Mouse (Mus musculus): ENCODE measurements around the gene Pgk1. TPM values are rescaled to one million over a fixed set of nuclear protein-coding genes. Genes with fewer than 3 reads are reported as not detected.

The Pgk1 gene
- 100 to 1,000 TPM; 135 to 143 TPM for total RNA-seq (2023)

DNA sequence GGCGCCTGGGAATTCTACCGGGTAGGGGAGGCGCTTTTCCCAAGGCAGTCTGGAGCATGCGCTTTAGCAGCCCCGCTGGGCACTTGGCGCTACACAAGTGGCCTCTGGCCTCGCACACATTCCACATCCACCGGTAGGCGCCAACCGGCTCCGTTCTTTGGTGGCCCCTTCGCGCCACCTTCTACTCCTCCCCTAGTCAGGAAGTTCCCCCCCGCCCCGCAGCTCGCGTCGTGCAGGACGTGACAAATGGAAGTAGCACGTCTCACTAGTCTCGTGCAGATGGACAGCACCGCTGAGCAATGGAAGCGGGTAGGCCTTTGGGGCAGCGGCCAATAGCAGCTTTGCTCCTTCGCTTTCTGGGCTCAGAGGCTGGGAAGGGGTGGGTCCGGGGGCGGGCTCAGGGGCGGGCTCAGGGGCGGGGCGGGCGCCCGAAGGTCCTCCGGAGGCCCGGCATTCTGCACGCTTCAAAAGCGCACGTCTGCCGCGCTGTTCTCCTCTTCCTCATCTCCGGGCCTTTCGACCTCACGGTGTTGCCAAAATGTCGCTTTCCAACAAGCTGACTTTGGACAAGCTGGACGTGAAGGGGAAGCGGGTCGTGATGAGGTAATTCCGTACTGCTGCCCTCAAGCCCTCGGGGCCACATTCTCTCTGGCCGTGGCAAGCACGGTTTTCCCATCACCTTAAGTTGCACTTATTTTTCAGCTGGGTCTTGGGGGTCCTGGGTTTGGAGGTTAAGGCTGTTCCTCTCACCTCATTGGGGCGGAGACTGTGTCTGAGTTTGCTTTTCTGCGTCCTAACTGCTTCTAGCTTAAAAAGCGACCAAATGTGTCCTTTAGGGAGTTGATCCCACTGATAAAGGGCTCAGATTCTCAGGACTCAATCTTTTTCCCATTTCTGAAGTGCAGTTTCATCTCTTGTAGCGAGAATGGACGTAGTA is at the start of gene Pgk1:
TSS of gene Pgk1 (plus strand) at position 388 of the 937 bp plus-strand sequence.

DNA sequence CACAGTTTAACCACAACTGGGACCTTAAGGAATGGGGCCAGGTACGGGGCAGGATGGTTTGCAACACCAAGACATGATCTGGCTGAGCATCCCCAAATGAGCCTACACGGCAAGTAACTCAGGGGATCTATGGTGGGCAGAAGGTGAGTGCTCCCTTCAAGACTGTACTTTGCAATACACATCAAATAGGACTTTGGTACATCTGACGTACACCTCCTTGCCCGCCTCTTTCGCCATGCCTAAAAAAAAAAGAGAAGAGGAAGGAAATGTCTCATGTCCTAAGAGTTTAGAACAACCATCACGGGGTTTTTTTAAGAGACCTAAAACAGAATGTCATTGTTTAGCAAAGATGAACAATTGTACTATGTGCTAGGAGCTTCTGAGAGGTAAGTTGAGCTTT is 44.0 kb upstream of the Pgk1 start, which contains the start of gene Tlr13:
TSS of gene Tlr13 (plus strand) at position 269 of the 400 bp plus-strand sequence.

DNA sequence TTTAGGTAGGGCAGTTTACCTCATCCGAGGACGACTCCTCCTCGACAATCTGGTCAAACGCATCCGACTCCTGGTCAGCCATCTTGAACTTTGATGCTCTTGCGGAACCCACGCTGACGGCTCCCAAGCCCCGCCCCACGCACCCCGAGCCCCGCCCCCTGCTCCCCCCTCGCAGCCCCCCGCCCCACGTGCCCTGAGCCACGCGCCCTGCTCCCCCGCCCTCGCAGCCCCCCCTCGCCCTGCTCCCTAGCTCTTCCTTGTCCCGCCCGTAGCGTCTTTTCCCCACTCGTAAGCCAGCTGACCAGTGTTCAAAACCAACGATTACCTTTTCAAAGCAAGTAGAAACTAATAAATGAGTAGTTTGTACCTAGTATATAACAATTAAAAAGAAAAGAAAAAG is 34.2 kb downstream of the Pgk1 start, which contains the start of gene Taf9b:
TSS of gene Taf9b (minus strand) at position 101 of the 400 bp plus-strand sequence.

Other genes starting within 250 kb of the Pgk1 start
- 10 to 100 TPM; 82.0 to 84.8 TPM for gene Magt1, start 175.2 kb upstream of the Pgk1 start, total RNA-seq (2023)
- gene Cox7b, start 171.4 kb upstream of the Pgk1 start, total RNA-seq (2023), result 100 to 1,000 TPM; 110 to 159 TPM
- 10 to 100 TPM; 60.8 to 65.7 TPM for gene Atp7a, start 159.8 kb upstream of the Pgk1 start, total RNA-seq (2023)
- 100 to 1,000 TPM; 223 to 227 TPM for gene Tlr13, start 43.9 kb upstream of the Pgk1 start, total RNA-seq (2023)
- 1 to 10 TPM; 3.0 to 3.5 TPM for gene Taf9b, start 34.1 kb downstream of the Pgk1 start, total RNA-seq (2023)
- not detected for gene Fnd3c2, start 68.3 kb downstream of the Pgk1 start, total RNA-seq (2023)